Mouse (Mus musculus) embryonic facial prominence, embryonic 14.5 days (tissue): Measurements from ENCODE around the gene Rnf123. TPM values are rescaled to one million over a fixed set of nuclear protein-coding genes. Genes with fewer than 3 reads are reported as not detected.
A peak's percentile ranks its signal among the peaks of the same experiment; 100 is the strongest.

Source experiments
- ATAC-seq: fragments of 200-750 bp; cut with Nextera tagmentation; 2 replicates; pipeline ENCODE4 v1.8.0; 2017; ENCODE audit warnings: low read depth, moderate number of reproducible peaks, moderate TSS enrichment
- DNase-seq: peaks from one replicate; pipeline ENCODE4 v3.0.0-alpha.2; 2015; ENCODE audit warnings: low spot score
- H3K27ac ChIP-seq: fragments of 300-500 bp; sonication (generic); replicated peaks from 2 replicates; pipeline ENCODE4 v1.5.1; 2014; ENCODE audit warnings: low read depth, mild to moderate bottlenecking, low read length, moderate library complexity
- H3K27me3 ChIP-seq: fragments of 300-500 bp; sonication (generic); replicated peaks from 2 replicates; pipeline ENCODE4 v1.6.1; 2014; ENCODE audit warnings: low read length; ENCODE audit not compliant: control insufficient read depth, insufficient read depth
- H3K36me3 ChIP-seq: fragments of 300-500 bp; sonication (generic); 2 replicates; pipeline ENCODE4 v1.6.1; 2014; ENCODE audit warnings: low read length, mixed read lengths; ENCODE audit not compliant: control insufficient read depth, insufficient read depth
- H3K4me1 ChIP-seq: fragments of 300-500 bp; sonication (generic); 2 replicates; pipeline ENCODE4 v1.6.1; 2014; ENCODE audit warnings: antibody characterized with exemption, low read length; ENCODE audit not compliant: control insufficient read depth, insufficient read depth
- H3K4me2 ChIP-seq: fragments of 300-500 bp; sonication (generic); 2 replicates; pipeline ENCODE4 v1.6.1; 2014; ENCODE audit warnings: low read depth, mild to moderate bottlenecking, low read length, moderate library complexity, mixed read lengths
- H3K4me3 ChIP-seq: fragments of 300-500 bp; sonication (generic); 2 replicates; pipeline ENCODE4 v1.5.1; 2014; ENCODE audit warnings: low read depth, mild to moderate bottlenecking, low read length
- H3K9ac ChIP-seq: fragments of 300-500 bp; sonication (generic); 2 replicates; pipeline ENCODE4 v1.6.1; 2014; ENCODE audit warnings: low read depth, mild to moderate bottlenecking, low read length, moderate library complexity, mixed read lengths
- H3K9me3 ChIP-seq: fragments of 300-500 bp; sonication (generic); 2 replicates; pipeline ENCODE4 v1.6.1; 2016; ENCODE audit warnings: low read length; ENCODE audit not compliant: control insufficient read depth
- WGBS: fragments of 180-500 bp; shearing (Covaris S2); extraction: QIAGEN DNeasy Blood & Tissue Kit; methylation state at CpG from one replicate; pipeline ENCODE4 v1.1.7; 2014; 5-methylcytosine and 5-hydroxymethylcytosine counted together
- polyA plus RNA-seq: library from polyadenylated mRNA; unstranded; fragments of >200 nt; fragmentation: Nextera tagmentation; extraction: Ambion mirVana; gene quantifications from 2 replicates; pipeline ENCODE4 v1.2.1, GENCODE M21; 2014

Gene Rnf123
- polyA plus RNA-seq, 1 experiment from 2014 or later = 22.9 TPM

GRCm38 (mm10) chr9:108095518-108095917 is 12.4 kb upstream of the Rnf123 start:
- peak overlapping the region; percentile 64; the same call in 1 of the 2 replicates for H3K9ac ChIP-seq
- no peak for ATAC-seq
- 9% methylated on average over 3 of the region's 3 CpGs for WGBS
- no peaks in the 10 kb centered on the region for H3K4me1 ChIP-seq
- peak overlapping the region; percentile 50 for H3K4me3 ChIP-seq
- H3K9me3 ChIP-seq = no peaks in the 10 kb centered on the region
- peaks cover 22% of the 10 kb centered on the region for H3K36me3 ChIP-seq
- no peak overlapping the region for H3K27ac ChIP-seq
- peak overlapping the region; percentile 96 for H3K4me2 ChIP-seq
- H3K27me3 ChIP-seq = no peaks in the 10 kb centered on the region
- DNase-seq = peak; percentile 81

- Histone ChIP-seq H3K9ac (peak overlapping the region; percentile 64), H3K36me3 (peaks cover 27% of the 10 kb centered on the region), H3K4me2 (peak overlapping the region; percentile 96), H3K4me1 (no peaks in the 10 kb centered on the region), H3K4me3 (peak overlapping the region; percentile 50), H3K9me3 (no peaks in the 10 kb centered on the region), H3K27ac (peak overlapping the region; percentile 59; the same call in 1 of the 2 replicates), H3K27me3 (no peaks in the 10 kb centered on the region)
- WGBS = 2% methylated on average over 12 of the region's 16 CpGs
- DNase-seq (no peak), ATAC-seq (no peak; the same call in 1 of the 2 replicates)
These were observed 11.9 kb upstream of the Rnf123 start for GRCm38 (mm10) chr9:108094998-108095411.

- Histone ChIP-seq H3K9me3 (no peaks in the 10 kb centered on the region), H3K4me2 (peak within 1 kb of the TSS; percentile 96), H3K36me3 (peaks cover 33% of the 10 kb centered on the region), H3K4me1 (no peaks in the 10 kb centered on the region), H3K27ac (peak within 1 kb of the TSS; percentile 59), H3K4me3 (peak within 1 kb of the TSS; percentile 50), H3K9ac (peak within 1 kb of the TSS; percentile 64), H3K27me3 (no peaks in the 10 kb centered on the region)
- DNase-seq = peak; percentile 96
- peak; percentile 96 for ATAC-seq
- WGBS = 1% methylated on average over 44 of the region's 52 CpGs
These were observed 11.2 kb upstream of the Rnf123 start, which contains the start of gene Apeh for GRCm38 (mm10) chr9:108094184-108094941. Gene Apeh (minus strand): TSS chr9:108094606.

- DNase-seq (peak; percentile 7), ATAC-seq (no peak)
- Histone ChIP-seq H3K27ac (peak overlapping the region; percentile 59; the same call in 1 of the 2 replicates), H3K4me2 (peak overlapping the region; percentile 96), H3K36me3 (peaks cover 41% of the 10 kb centered on the region), H3K9me3 (no peaks in the 10 kb centered on the region), H3K27me3 (no peaks in the 10 kb centered on the region), H3K4me1 (no peaks in the 10 kb centered on the region), H3K4me3 (peak overlapping the region; percentile 50), H3K9ac (peak overlapping the region; percentile 64)
- WGBS = 66% methylated on average over 10 of the region's 10 CpGs
These were observed 10.4 kb upstream of the Rnf123 start for GRCm38 (mm10) chr9:108093586-108093985.

GRCm38 (mm10) chr9:108090611-108091120 is 7.5 kb upstream of the Rnf123 start:
- Histone ChIP-seq H3K4me1 (no peaks in the 10 kb centered on the region), H3K4me2 (no peak overlapping the region), H3K4me3 (no peak overlapping the region), H3K9ac (no peak overlapping the region), H3K36me3 (peaks cover 70% of the 10 kb centered on the region), H3K9me3 (no peaks in the 10 kb centered on the region), H3K27me3 (no peaks in the 10 kb centered on the region), H3K27ac (no peak overlapping the region)
- ATAC-seq = no peak
- 92% methylated on average over 7 of the region's 7 CpGs for WGBS
- DNase-seq = no peak

- H3K4me1 ChIP-seq = no peaks in the 10 kb centered on the region
- no peak for DNase-seq
- no peaks in the 10 kb centered on the region for H3K9me3 ChIP-seq
- H3K4me2 ChIP-seq = no peak overlapping the region
- 93% methylated on average over 4 of the region's 4 CpGs for WGBS
- H3K27me3 ChIP-seq = peaks cover 30% of the 10 kb centered on the region
- no peak overlapping the region for H3K27ac ChIP-seq
- no peak for ATAC-seq
- H3K9ac ChIP-seq = no peak overlapping the region
- H3K4me3 ChIP-seq = no peak overlapping the region
- peaks cover 58% of the 10 kb centered on the region for H3K36me3 ChIP-seq
These were observed 2.1 kb upstream of the Rnf123 start for GRCm38 (mm10) chr9:108085261-108085660.

- H3K4me1 ChIP-seq = peaks cover 1% of the 10 kb centered on the region
- no peak overlapping the region for H3K4me2 ChIP-seq
- peaks cover 41% of the 10 kb centered on the region for H3K36me3 ChIP-seq
- DNase-seq (no peak), ATAC-seq (no peak)
- no peak overlapping the region for H3K9ac ChIP-seq
- no peaks in the 10 kb centered on the region for H3K9me3 ChIP-seq
- no peak overlapping the region for H3K4me3 ChIP-seq
- H3K27me3 ChIP-seq = peaks cover 30% of the 10 kb centered on the region
- 80% methylated on average over 6 of the region's 6 CpGs for WGBS
- no peak overlapping the region for H3K27ac ChIP-seq
These were observed 415 bp upstream of the Rnf123 start for GRCm38 (mm10) chr9:108083561-108083960.

- ATAC-seq = no peak
- Histone ChIP-seq H3K4me2 (peak overlapping the region; percentile 41), H3K4me1 (peaks cover 5% of the 10 kb centered on the region), H3K4me3 (peak overlapping the region; percentile 20), H3K9me3 (no peaks in the 10 kb centered on the region), H3K27ac (no peak overlapping the region), H3K27me3 (peaks cover 30% of the 10 kb centered on the region), H3K36me3 (peaks cover 30% of the 10 kb centered on the region), H3K9ac (no peak overlapping the region)
- 4% methylated on average over 19 of the region's 19 CpGs for WGBS
- no peak for DNase-seq
These were observed 597 bp downstream of the Rnf123 start for GRCm38 (mm10) chr9:108082549-108082948.
